Mouse (Mus musculus) heart, embryonic 16.5 days (tissue): Measurements from ENCODE around the gene Plekhn1. TPM values are rescaled to one million over a fixed set of nuclear protein-coding genes. Genes with fewer than 3 reads are reported as not detected.
A peak's percentile ranks its signal among the peaks of the same experiment; 100 is the strongest.

ENCODE experiments used
- ATAC-seq: fragments of 200-750 bp; cut with Nextera tagmentation; replicated peaks from 2 replicates; pipeline ENCODE4 v1.8.0; 2017; ENCODE audit warnings: moderate number of reproducible peaks; ENCODE audit not compliant: insufficient read depth, low FRiP score; ENCODE audit errors: extremely low read depth
- H3K27ac ChIP-seq: fragments of 300-500 bp; sonication (generic); 2 replicates; pipeline ENCODE4 v1.5.1; 2014; ENCODE audit warnings: mild to moderate bottlenecking, low read length, control low read depth, moderate library complexity
- H3K27me3 ChIP-seq: fragments of 300-500 bp; sonication (generic); 2 replicates; pipeline ENCODE4 v1.6.1; 2014; ENCODE audit warnings: low read length, mixed read lengths; ENCODE audit not compliant: control insufficient read depth, insufficient read depth
- H3K36me3 ChIP-seq: fragments of 300-500 bp; sonication (generic); 2 replicates; pipeline ENCODE4 v1.6.1; 2014; ENCODE audit not compliant: control insufficient read depth, insufficient read depth
- H3K4me1 ChIP-seq: fragments of 300-500 bp; sonication (generic); 2 replicates; pipeline ENCODE4 v1.6.1; 2014; ENCODE audit warnings: low read length, mixed read lengths; ENCODE audit not compliant: control insufficient read depth, insufficient read depth
- H3K4me2 ChIP-seq: fragments of 300-500 bp; sonication (generic); 2 replicates; pipeline ENCODE4 v1.6.1; 2014; ENCODE audit warnings: low read depth, mild to moderate bottlenecking, control low read depth, low read length
- H3K4me3 ChIP-seq: fragments of 300-500 bp; sonication (generic); 2 replicates; pipeline ENCODE4 v1.5.1; 2014; ENCODE audit warnings: mild to moderate bottlenecking, control low read depth, low read length
- H3K9ac ChIP-seq: fragments of 300-500 bp; sonication (generic); 2 replicates; pipeline ENCODE4 v1.6.1; 2014; ENCODE audit warnings: low read length, control low read depth
- H3K9me3 ChIP-seq: fragments of 300-500 bp; sonication (generic); replicated peaks from 2 replicates; pipeline ENCODE4 v1.6.1; 2016; ENCODE audit warnings: low read length; ENCODE audit not compliant: control insufficient read depth
- WGBS: fragments of 180-500 bp; shearing (Covaris S2); extraction: QIAGEN DNeasy Blood & Tissue Kit; methylation state at CpG from one replicate; pipeline ENCODE4 v1.1.7; 2014; 5-methylcytosine and 5-hydroxymethylcytosine counted together
- polyA plus RNA-seq: library from polyadenylated mRNA; unstranded; fragments of >200 nt; fragmentation: Nextera tagmentation; extraction: Ambion mirVana; gene quantifications from 2 replicates; pipeline ENCODE4 v1.2.1, GENCODE M21; 2015

The Plekhn1 gene
- polyA plus RNA-seq, 1 experiment from 2014 or later, result 13.8 TPM

GRCm38 (mm10) chr4:156203001-156203412 lies 31.6 kb downstream of the Plekhn1 start, which contains the start of gene AW011738:
Gene AW011738, plus strand, starts transcription at chr4:156203304.
- Histone ChIP-seq H3K27me3 (peaks cover 3% of the 10 kb centered on the region), H3K9ac (peak within 1 kb of the TSS; percentile 83), H3K9me3 (no peaks in the 10 kb centered on the region; the same call in 1 of the 2 replicates), H3K27ac (peak within 1 kb of the TSS; percentile 85), H3K4me3 (peak within 1 kb of the TSS; percentile 81), H3K36me3 (0 out of 2 replicates have a peak, but pooled peaks cover 5% of the 10 kb centered on the region), H3K4me2 (peak within 1 kb of the TSS; percentile 98), H3K4me1 (peaks cover 26% of the 10 kb centered on the region)
- WGBS, result under 1% methylated on average over 35 of the region's 39 CpGs
- peak; percentile 85 for ATAC-seq

- no peaks in the 10 kb centered on the region; the same call in 1 of the 2 replicates for H3K9me3 ChIP-seq
- peak overlapping the region; percentile 83 for H3K9ac ChIP-seq
- peaks cover 26% of the 10 kb centered on the region for H3K4me1 ChIP-seq
- no peak for ATAC-seq
- H3K4me3 ChIP-seq, result peak overlapping the region; percentile 81
- H3K36me3 ChIP-seq, result 0 out of 2 replicates have a peak, but pooled peaks cover 4% of the 10 kb centered on the region
- peaks cover 3% of the 10 kb centered on the region for H3K27me3 ChIP-seq
- peak overlapping the region; percentile 98 for H3K4me2 ChIP-seq
- H3K27ac ChIP-seq, result peak overlapping the region; percentile 85
- WGBS, result 15% methylated on average over 12 of the region's 12 CpGs
Observed at GRCm38 (mm10) chr4:156202462-156202893, 32.2 kb downstream of the Plekhn1 start.

- H3K9ac ChIP-seq, result 0 out of 2 replicates have a peak within 1 kb of the TSS, but pooled peaks have one; percentile 25
- no peaks in the 10 kb centered on the region for H3K9me3 ChIP-seq
- peak within 1 kb of the TSS; percentile 19; the same call in 1 of the 2 replicates for H3K4me3 ChIP-seq
- peaks cover 3% of the 10 kb centered on the region for H3K27me3 ChIP-seq
- no peaks in the 10 kb centered on the region for H3K36me3 ChIP-seq
- peak within 1 kb of the TSS; percentile 48; the same call in 1 of the 2 replicates for H3K27ac ChIP-seq
- ATAC-seq, result no peak
- H3K4me2 ChIP-seq, result peak within 1 kb of the TSS; percentile 50
- H3K4me1 ChIP-seq, result peaks cover 30% of the 10 kb centered on the region
- 58% methylated on average over 10 of the region's 10 CpGs for WGBS
Observed at GRCm38 (mm10) chr4:156200623-156201475, 33.8 kb downstream of the Plekhn1 start, which contains the start of gene Isg15. Gene Isg15, minus strand, starts transcription at chr4:156200818.

- peak; percentile 91 for ATAC-seq
Observed at GRCm38 (mm10) chr4:156197829-156198205, 36.8 kb downstream of the Plekhn1 start.

GRCm38 (mm10) chr4:156197131-156197828 lies 37.4 kb downstream of the Plekhn1 start, which contains the start of gene Agrn:
Gene Agrn, minus strand, starts transcription at chr4:156197488.
- peak; percentile 82 for ATAC-seq
- Histone ChIP-seq H3K9me3 (no peaks in the 10 kb centered on the region), H3K4me1 (peaks cover 29% of the 10 kb centered on the region), H3K27ac (peak within 1 kb of the TSS; percentile 94), H3K27me3 (no peaks in the 10 kb centered on the region), H3K4me3 (peak within 1 kb of the TSS; percentile 96), H3K36me3 (0 out of 2 replicates have a peak, but pooled peaks cover 9% of the 10 kb centered on the region), H3K4me2 (peak within 1 kb of the TSS; percentile 74), H3K9ac (peak within 1 kb of the TSS; percentile 93)
- under 1% methylated on average over 62 of the region's 88 CpGs for WGBS

More at GRCm38 (mm10) chr4:156197829-156198205, 36.8 kb downstream of the Plekhn1 start:
- Histone ChIP-seq H3K9me3 (no peaks in the 10 kb centered on the region), H3K4me3 (peak overlapping the region; percentile 96), H3K9ac (peak overlapping the region; percentile 78), H3K4me1 (peaks cover 29% of the 10 kb centered on the region), H3K27me3 (no peaks in the 10 kb centered on the region), H3K4me2 (peak overlapping the region; percentile 74), H3K36me3 (0 out of 2 replicates have a peak, but pooled peaks cover 9% of the 10 kb centered on the region), H3K27ac (peak overlapping the region; percentile 94)
- WGBS, result under 1% methylated on average over 25 of the region's 26 CpGs

DNA sequence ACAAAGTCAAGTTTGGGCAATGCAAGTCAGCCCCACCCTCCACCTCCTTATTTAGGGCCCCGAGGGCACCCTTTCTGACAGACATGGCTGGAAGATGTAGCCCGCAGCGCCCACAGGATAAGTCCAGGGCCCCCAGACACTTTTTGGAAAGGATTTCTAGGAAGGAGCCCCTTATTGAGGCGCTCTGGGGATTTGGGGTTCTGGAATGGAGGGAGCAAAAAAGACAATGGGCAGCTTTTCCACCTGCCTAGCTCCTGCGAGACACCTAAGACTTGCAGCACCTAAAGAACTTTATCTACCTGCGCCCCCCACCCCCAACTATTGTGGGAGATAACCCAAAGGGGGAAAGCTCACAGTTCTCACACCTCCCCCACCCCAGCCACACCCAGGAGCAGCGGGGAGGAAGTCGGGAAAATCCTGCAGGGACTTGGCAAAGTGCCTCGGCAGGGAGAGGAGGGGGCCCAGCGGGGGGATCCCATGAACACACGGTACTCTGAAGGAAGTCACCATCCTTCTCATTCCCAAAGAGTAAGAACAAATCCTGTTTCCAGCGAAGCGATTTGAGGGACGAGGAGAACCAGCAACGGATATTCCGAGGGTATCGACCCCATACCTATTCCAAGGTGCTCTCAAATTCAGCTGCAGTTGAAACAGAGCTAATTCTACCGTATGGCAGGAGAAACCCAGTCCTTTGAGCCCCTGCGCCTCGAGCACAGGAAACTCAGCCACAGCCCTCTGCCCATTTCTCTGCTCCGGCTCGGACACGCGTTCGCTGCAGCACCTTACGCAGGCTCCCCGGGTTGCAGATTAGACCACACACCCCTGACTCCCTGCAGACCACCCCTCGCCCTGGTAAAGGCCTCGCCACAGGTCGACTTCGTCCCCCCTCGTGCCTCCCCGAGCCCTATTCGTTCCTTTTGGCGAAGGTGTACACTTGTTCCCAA lies 38.5 kb downstream of the Plekhn1 start:
- 0 out of 2 replicates have a peak, but pooled peaks have one; percentile 0 for ATAC-seq
- H3K4me1 ChIP-seq, result peaks cover 27% of the 10 kb centered on the region
- H3K4me3 ChIP-seq, result peak overlapping the region; percentile 96
- no peaks in the 10 kb centered on the region for H3K9me3 ChIP-seq
- no peaks in the 10 kb centered on the region for H3K27me3 ChIP-seq
- 6% methylated on average over 35 of the region's 35 CpGs for WGBS
- 0 out of 2 replicates have a peak, but pooled peaks cover 9% of the 10 kb centered on the region for H3K36me3 ChIP-seq
- peak overlapping the region; percentile 47 for H3K27ac ChIP-seq
- peak overlapping the region; percentile 93 for H3K9ac ChIP-seq
- H3K4me2 ChIP-seq, result peak overlapping the region; percentile 72

DNA sequence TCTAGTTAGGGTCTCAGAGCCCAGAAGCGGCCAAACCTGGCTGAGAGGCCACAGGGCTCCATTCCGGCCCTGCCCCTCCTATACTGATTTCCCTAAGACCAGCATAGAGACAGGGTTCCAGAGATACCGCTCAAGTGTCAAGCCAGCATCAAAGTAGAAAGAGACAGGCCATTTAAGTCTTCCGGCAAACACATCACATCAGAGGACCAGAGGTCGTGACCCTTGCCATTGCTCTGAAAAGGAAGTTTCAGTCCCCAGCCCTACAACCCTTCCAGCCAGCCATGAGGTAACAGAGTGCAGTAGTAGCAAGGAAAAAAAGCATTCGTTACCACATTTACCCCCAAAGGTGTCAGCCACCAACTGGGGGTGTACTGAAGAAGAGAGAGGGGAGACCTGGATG lies 40.3 kb downstream of the Plekhn1 start:
- H3K4me1 ChIP-seq, result peaks cover 36% of the 10 kb centered on the region
- H3K36me3 ChIP-seq, result peaks cover 12% of the 10 kb centered on the region; the same call in 1 of the 2 replicates
- H3K9me3 ChIP-seq, result no peaks in the 10 kb centered on the region
- no peak for ATAC-seq
- 69% methylated on average over 6 of the region's 6 CpGs for WGBS
- no peak overlapping the region for H3K27ac ChIP-seq
- H3K27me3 ChIP-seq, result no peaks in the 10 kb centered on the region
- no peak overlapping the region for H3K4me2 ChIP-seq
- no peak overlapping the region for H3K9ac ChIP-seq
- no peak overlapping the region for H3K4me3 ChIP-seq

DNA sequence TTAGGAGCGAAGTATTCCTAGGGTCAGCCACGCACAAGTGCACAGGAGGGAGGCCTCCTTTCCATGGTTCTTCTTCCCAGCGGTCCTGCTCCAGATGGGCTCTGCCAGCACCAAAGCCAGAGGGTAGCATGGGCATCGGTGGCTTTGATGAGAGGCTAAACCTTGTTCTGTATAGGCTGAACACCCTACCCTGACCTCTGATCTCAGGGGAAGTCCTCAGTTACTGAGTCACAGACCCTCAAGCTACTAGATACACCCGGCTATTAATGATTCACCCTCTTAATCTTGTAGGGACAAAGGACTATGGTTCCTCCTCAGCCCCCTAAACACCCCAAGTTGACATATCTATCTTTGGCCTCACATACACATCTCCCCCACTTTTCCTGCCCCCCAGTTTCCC lies 40.8 kb downstream of the Plekhn1 start:
- Histone ChIP-seq H3K4me2 (no peak overlapping the region), H3K9ac (no peak overlapping the region), H3K4me1 (peaks cover 41% of the 10 kb centered on the region), H3K27me3 (no peaks in the 10 kb centered on the region), H3K36me3 (peaks cover 12% of the 10 kb centered on the region; the same call in 1 of the 2 replicates), H3K27ac (no peak overlapping the region), H3K9me3 (no peaks in the 10 kb centered on the region), H3K4me3 (no peak overlapping the region)
- no peak for ATAC-seq
- WGBS, result 75% methylated on average over 5 of the region's 5 CpGs
